Mouse (Mus musculus) right cerebral cortex, postnatal 36 days (tissue): ENCODE data around the gene Tnrc6b.

Experiments
- DNase-seq, 2 experiments: peaks; one replicate each; pipeline ENCODE4 v3.0.0; 2022; ENCODE audit warnings: low spot score in 2 of 2, mixed read lengths in 1 of 2

The Tnrc6b gene

DNA sequence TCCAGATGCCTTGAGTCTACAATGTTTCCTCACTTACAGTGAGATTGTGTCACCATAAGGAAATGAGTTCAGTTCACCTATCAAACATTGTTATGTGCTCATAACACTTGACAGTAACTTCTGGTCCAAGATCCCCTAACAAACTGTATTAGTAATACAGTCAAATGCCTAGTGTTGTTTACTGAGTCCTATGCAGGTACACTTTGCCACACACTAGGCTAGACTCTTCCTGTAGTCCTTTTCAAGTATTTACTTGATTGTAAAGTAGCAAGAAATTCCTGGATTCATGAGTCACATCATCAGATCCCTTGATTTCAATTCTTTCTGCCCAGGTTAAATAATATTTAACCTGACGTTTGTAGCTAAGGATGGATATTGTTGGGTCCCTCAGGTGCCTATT is 258.3 kb downstream of the Tnrc6b start:
- DNase-seq = no peak

DNA sequence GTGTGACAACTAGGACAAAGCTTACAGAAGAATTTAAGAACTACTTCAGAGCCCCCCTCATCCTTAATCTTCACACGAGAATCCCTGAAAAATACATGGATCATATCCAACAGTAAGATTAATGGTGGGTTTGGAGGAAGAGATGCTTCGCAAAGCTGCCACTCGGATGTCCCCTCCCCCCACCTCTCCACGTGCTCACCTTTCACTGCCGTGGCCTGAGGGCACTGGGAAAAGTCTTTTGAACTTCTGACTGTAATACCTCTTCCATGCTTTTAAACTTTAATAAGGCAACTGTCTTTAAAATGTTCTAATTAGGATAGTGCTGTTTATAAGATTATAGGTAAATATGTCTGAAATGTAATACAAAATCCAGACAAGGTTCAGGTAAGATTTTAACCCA is 263.2 kb downstream of the Tnrc6b start:
- DNase-seq = no peak

DNA sequence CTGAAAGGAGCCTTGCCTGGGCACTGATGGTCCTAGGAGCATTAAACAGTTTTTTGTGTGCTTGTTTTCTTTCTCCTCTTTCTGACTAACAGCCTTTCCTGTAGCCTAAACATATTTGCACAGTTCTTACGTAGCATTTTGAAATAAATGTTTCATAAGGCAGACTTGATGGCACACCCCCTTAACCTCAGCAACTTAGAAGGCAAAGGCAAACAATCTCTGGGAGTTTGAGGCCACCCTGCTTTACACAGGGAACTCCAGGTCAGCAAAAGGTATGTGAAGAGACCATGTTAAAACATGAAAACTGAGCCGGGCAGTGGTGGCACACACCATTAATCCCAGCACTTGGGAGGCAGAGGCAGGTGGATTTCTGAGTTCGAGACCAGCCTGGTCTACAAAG is 264.6 kb downstream of the Tnrc6b start:
- no peak for DNase-seq

DNA sequence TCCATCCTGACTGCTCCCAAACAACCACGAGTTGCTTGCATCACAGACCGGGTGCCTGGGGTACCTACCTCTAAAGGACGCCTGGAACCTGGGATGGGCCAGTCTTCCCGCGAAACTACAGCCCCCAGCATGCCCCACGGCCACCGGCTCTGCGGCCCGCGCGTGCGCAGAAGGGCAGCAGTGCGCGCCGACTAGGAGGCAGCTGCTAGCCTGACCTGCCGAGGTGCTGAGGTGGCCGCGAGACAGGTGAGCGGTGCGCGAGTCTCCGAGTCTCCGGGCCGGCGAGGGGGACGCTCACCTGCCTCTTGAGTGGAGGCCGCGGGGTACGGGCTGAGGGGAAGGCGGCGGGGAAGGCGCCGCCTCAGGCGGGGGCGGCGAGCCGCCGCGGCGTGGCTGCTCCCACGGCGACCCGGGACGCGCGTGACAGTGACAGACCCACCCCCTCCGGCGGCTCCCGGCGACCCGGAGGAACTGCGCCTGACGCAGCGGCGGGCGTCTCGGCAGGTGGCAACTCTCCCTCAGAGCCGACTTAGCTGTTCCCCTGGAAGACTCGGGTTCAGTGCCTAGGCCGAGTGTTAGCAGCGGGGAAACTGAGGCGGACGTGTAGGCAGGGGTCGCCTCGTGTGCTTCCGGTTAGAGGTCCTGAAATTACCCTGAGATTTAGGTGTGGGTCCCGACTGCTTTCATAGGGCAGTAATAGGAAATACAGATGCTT is 266.7 kb downstream of the Tnrc6b start, which contains the start of gene Sgsm3:
Sgsm3 (plus strand) TSS at position 146 of the 715 bp plus-strand sequence.
- DNase-seq = peak; percentile 71 to 82

DNA sequence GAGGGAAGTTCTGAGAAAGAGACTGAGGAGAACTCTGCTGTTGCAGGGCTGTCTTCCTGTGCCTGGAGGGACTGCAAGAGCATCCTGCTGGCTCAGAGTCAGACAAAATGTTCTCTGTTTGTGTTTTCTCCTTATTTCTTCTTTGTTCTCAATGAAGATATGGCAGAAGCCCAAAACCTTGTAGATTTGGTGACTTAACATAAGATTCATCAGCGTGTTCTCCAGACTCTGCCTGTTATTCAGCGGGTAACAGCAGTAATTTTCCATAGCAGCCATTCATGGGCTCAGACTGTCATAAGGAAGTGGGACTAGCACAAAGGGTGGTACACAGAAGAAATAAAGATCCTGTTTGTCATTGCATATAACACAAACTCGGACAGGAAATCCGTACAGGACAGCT is 268.5 kb downstream of the Tnrc6b start:
- no peak for DNase-seq

DNA sequence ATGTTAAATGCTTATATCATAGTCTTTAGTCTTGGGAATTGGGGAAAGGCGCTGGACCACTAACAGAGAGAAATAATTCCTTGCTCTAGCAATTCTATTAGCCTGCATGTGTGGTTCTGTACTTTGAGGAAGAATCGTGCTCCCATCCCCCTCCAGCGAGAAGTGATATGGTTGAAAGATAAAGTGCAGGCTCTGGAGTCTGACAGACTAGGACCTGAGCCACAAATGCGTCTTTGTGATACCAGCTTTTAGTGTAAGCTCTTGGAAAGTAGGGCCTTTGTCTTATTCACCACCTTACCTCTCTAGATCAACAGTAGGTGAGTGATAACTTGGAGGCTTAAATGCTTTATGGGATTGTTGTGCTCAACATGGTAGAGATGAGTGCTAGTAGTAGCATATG is 270.1 kb downstream of the Tnrc6b start:
- DNase-seq = no peak

DNA sequence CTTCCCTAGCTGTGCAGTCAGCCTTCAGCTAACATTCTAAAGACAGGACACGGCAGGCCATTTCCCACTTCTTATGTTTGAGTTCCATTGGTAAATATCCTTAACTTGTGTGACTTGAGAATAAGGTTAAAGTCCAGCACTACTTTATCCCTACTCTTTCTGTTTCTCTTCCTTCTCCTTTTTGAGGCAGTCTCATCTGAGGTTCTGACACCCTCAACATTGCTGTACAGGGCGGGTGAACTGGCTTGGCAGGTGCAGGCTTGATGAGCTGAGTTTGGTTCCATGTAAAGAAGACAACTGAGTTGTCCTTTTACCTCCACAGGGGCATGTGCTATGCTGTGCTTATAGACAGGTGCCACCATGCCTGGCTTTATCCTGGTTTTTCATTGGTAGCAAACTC is 272.2 kb downstream of the Tnrc6b start:
- DNase-seq = no peak

DNA sequence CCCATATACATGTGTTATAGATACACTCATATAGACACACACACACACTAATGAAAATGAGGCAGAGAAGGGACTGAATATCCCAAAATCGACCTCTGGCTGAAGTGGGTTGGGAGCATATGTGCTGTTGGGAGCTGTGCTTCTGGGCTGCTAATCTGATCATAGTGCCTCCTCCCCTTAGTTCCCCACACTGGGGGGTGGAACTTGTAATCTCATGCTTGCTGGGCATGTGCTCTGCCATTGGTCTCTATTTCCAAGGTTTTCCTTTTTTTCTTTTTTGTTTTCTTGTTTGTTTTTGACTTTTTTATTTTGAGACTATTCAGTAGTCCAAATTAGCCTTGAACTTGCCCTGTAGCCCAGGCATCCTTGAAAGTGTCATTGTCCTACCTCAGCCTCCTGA is 277.2 kb downstream of the Tnrc6b start:
- DNase-seq = no peak

DNA sequence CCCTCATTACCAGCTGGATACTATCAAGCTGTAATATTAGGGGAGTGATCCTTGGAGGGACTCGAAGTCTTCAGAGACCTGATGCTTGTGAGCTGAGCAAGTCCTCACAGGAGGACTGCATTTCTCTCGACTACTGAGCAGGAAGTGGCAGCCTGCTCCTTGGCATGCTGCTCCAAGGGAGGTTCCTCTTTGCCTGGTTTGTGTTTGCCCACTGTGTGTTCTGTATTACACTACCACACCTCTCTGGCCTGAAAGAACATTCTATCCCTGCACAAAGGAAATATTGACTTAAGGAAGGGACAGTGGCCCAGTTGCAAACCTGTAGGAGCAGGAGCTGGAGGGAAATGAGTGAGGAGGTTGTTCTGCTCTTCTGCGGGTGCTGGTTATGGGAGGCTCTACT is 278.6 kb downstream of the Tnrc6b start:
- no peak for DNase-seq
